Mouse (Mus musculus) kidney, adult 2 months (tissue): ENCODE data around the gene Mocs3. TPM values are rescaled to one million over a fixed set of nuclear protein-coding genes. Genes with fewer than 3 reads are reported as not detected.

Experiments
- DNase-seq: peaks from one replicate; pipeline ENCODE4 v3.0.0; 2021
- H3K27ac ChIP-seq: fragments of 200-500 bp; 2 replicates; pipeline ENCODE4 v1.5.1; 2012; ENCODE audit warnings: low read depth, low read length, control low read depth, inconsistent platforms; ENCODE audit not compliant: insufficient read depth
- H3K27me3 ChIP-seq: fragments of 200-500 bp; replicated peaks from 2 replicates; pipeline ENCODE4 v1.6.1; 2012; ENCODE audit warnings: mild to moderate bottlenecking, moderate library complexity, low read length, inconsistent platforms; ENCODE audit not compliant: control insufficient read depth, insufficient read depth
- H3K36me3 ChIP-seq: fragments of 200-500 bp; 2 replicates; pipeline ENCODE4 v1.6.1; 2012; ENCODE audit warnings: mild to moderate bottlenecking, moderate library complexity, low read length, inconsistent platforms; ENCODE audit not compliant: control insufficient read depth, insufficient read depth
- H3K4me1 ChIP-seq: fragments of 200-500 bp; 2 replicates; pipeline ENCODE4 v1.6.1; 2011; ENCODE audit warnings: low read length; ENCODE audit not compliant: control insufficient read depth, insufficient read depth
- H3K4me3 ChIP-seq: fragments of 200-500 bp; 2 replicates; pipeline ENCODE4 v1.5.1; 2011; ENCODE audit warnings: mild to moderate bottlenecking, low read depth, low read length, control low read depth; ENCODE audit not compliant: insufficient read depth
- CTCF ChIP-seq: fragments of 200-500 bp; conservative IDR thresholded peaks from 2 replicates; pipeline ENCODE4 v1.5.1; 2011; ENCODE audit warnings: low read depth, mild to moderate bottlenecking, control low read depth, low read length, moderate library complexity, mixed read lengths; ENCODE audit not compliant: insufficient read depth, insufficient read length
- POLR2A ChIP-seq: fragments of 200-500 bp; IDR thresholded peaks from one replicate; pipeline ENCODE4 v1.6.1; 2011; ENCODE audit warnings: low read depth, low read length, control low read depth
- WGBS: fragments of 180-500 bp; shearing (Covaris S2); methylation state at CpG from one replicate; pipeline ENCODE4 v1.1.7; 2018; 5-methylcytosine and 5-hydroxymethylcytosine counted together
- polyA plus RNA-seq: library from polyadenylated mRNA; depleted of rRNA; stranded (reverse); fragments of >200 nt; gene quantifications from 2 replicates; pipeline ENCODE4 v1.2.3, GENCODE M21; 2012

Mocs3 gene
- polyA plus RNA-seq, 1 experiment, result 9.3 TPM

- H3K36me3 ChIP-seq, result peaks cover 2% of the 10 kb centered on the region; the same call in 1 of the 2 replicates
- DNase-seq, result no peak
- H3K27ac ChIP-seq, result no peak overlapping the region
- no peaks in the 10 kb centered on the region for H3K27me3 ChIP-seq
- no peak for TF ChIP-seq CTCF
- no peak for TF ChIP-seq POLR2A
- 49% methylated on average over 8 of the region's 8 CpGs for WGBS
- peaks cover 30% of the 10 kb centered on the region for H3K4me1 ChIP-seq
- H3K4me3 ChIP-seq, result no peak overlapping the region
Observed at GRCm38 (mm10) chr2:168204476-168204999, 25.9 kb upstream of the Mocs3 start.

GRCm38 (mm10) chr2:168205265-168205664 lies 25.2 kb upstream of the Mocs3 start:
- DNase-seq, result peak; percentile 91
- Histone ChIP-seq H3K36me3 (peaks cover 2% of the 10 kb centered on the region; the same call in 1 of the 2 replicates), H3K4me1 (peaks cover 25% of the 10 kb centered on the region), H3K4me3 (peak overlapping the region; percentile 97), H3K27ac (peak overlapping the region; percentile 57), H3K27me3 (no peaks in the 10 kb centered on the region)
- 2% methylated on average over 6 of the region's 6 CpGs for WGBS
- TF ChIP-seq CTCF, result peak; percentile 98
- no peak for TF ChIP-seq POLR2A

GRCm38 (mm10) chr2:168205681-168206631 lies 24.5 kb upstream of the Mocs3 start:
- no peak for TF ChIP-seq CTCF
- no peak for TF ChIP-seq POLR2A
- peak overlapping the region; percentile 97 for H3K4me3 ChIP-seq
- H3K36me3 ChIP-seq, result peaks cover 3% of the 10 kb centered on the region; the same call in 1 of the 2 replicates
- WGBS, result 2% methylated on average over 46 of the region's 49 CpGs
- DNase-seq, result no peak
- no peaks in the 10 kb centered on the region for H3K27me3 ChIP-seq
- H3K4me1 ChIP-seq, result peaks cover 18% of the 10 kb centered on the region
- H3K27ac ChIP-seq, result peak overlapping the region; percentile 92

- WGBS, result 2% methylated on average over 65 of the region's 89 CpGs
- H3K4me3 ChIP-seq, result peak within 1 kb of the TSS; percentile 97
- H3K36me3 ChIP-seq, result peaks cover 5% of the 10 kb centered on the region; the same call in 1 of the 2 replicates
- DNase-seq, result peak; percentile 96
- TF ChIP-seq POLR2A (peak; percentile 49), CTCF (peak; percentile 74)
- peak within 1 kb of the TSS; percentile 96 for H3K27ac ChIP-seq
- peaks cover 12% of the 10 kb centered on the region for H3K4me1 ChIP-seq
- H3K27me3 ChIP-seq, result no peaks in the 10 kb centered on the region
Observed at GRCm38 (mm10) chr2:168206725-168207644, 23.4 kb upstream of the Mocs3 start, which contains the start of gene Adnp. Adnp (minus strand) TSS chr2:168207112.

- Histone ChIP-seq H3K27me3 (no peaks in the 10 kb centered on the region), H3K27ac (peak overlapping the region; percentile 96; the same call in 1 of the 2 replicates), H3K36me3 (peaks cover 5% of the 10 kb centered on the region; the same call in 1 of the 2 replicates), H3K4me1 (peaks cover 12% of the 10 kb centered on the region), H3K4me3 (no peak overlapping the region)
- no peak for TF ChIP-seq POLR2A
- WGBS, result 90% methylated on average over 3 of the region's 3 CpGs
- no peak for DNase-seq
Observed at GRCm38 (mm10) chr2:168207883-168208282, 22.5 kb upstream of the Mocs3 start.

GRCm38 (mm10) chr2:168213788-168214397 lies 16.5 kb upstream of the Mocs3 start:
- 58% methylated on average over 5 of the region's 5 CpGs for WGBS
- H3K4me1 ChIP-seq, result no peaks in the 10 kb centered on the region; the same call in 1 of the 2 replicates
- no peak overlapping the region for H3K4me3 ChIP-seq
- peaks cover 3% of the 10 kb centered on the region for H3K36me3 ChIP-seq
- no peak for TF ChIP-seq POLR2A
- TF ChIP-seq CTCF, result no peak; the same call in 1 of the 2 replicates
- no peaks in the 10 kb centered on the region for H3K27me3 ChIP-seq
- no peak for DNase-seq
- no peak overlapping the region for H3K27ac ChIP-seq

GRCm38 (mm10) chr2:168223326-168223725 lies 7.1 kb upstream of the Mocs3 start:
- H3K27me3 ChIP-seq, result no peaks in the 10 kb centered on the region
- H3K4me3 ChIP-seq, result no peak overlapping the region
- DNase-seq, result no peak
- WGBS, result 87% methylated on average over 6 of the region's 6 CpGs
- H3K4me1 ChIP-seq, result peaks cover 3% of the 10 kb centered on the region; the same call in 1 of the 2 replicates
- H3K27ac ChIP-seq, result no peak overlapping the region
- TF ChIP-seq CTCF, result no peak
- no peak for TF ChIP-seq POLR2A
- H3K36me3 ChIP-seq, result no peaks in the 10 kb centered on the region; the same call in 1 of the 2 replicates
